Mouse (Mus musculus): ENCODE data around the gene Prn. TPM values are rescaled to one million over a fixed set of nuclear protein-coding genes. Genes with fewer than 3 reads are reported as not detected.

The Prn gene
- polyA plus RNA-seq, 1 experiment, result not detected

- H3K27ac ChIP-seq (ENCODE audit: insufficient read depth, low read length), result no peak overlapping the region
- no peak overlapping the region for H3K4me3 ChIP-seq (ENCODE audit: insufficient read depth, low read length)
- TF ChIP-seq CTCF (IDR thresholded peaks at IDR 0.05; ENCODE audit: extremely low read depth, insufficient read depth, low read length) (no peak), POLR2A (IDR thresholded peaks at IDR 0.05; ENCODE audit: extremely low read depth, insufficient read depth, low read length) (no peak)
- peaks cover 7% of the 10 kb centered on the region for H3K4me1 ChIP-seq (ENCODE audit: control insufficient read depth, insufficient read depth, low read length)
Measured at GRCm38 (mm10) chr2:131883136-131883535, 26.6 kb upstream of the Prn start.

- Histone ChIP-seq H3K4me3 (ENCODE audit: insufficient read depth, low read length) (no peak overlapping the region), H3K4me1 (ENCODE audit: control insufficient read depth, insufficient read depth, low read length) (peaks cover 9% of the 10 kb centered on the region), H3K27ac (ENCODE audit: insufficient read depth, low read length) (no peak overlapping the region)
- TF ChIP-seq POLR2A (IDR thresholded peaks at IDR 0.05; ENCODE audit: extremely low read depth, insufficient read depth, low read length), result no peak
- no peak for TF ChIP-seq CTCF (IDR thresholded peaks at IDR 0.05; ENCODE audit: extremely low read depth, insufficient read depth, low read length)
Measured at GRCm38 (mm10) chr2:131886503-131887160, 23.1 kb upstream of the Prn start.

GRCm38 (mm10) chr2:131888233-131888632, 21.5 kb upstream of the Prn start:
- no peak for TF ChIP-seq POLR2A (IDR thresholded peaks at IDR 0.05; ENCODE audit: extremely low read depth, insufficient read depth, low read length)
- TF ChIP-seq CTCF (IDR thresholded peaks at IDR 0.05; ENCODE audit: extremely low read depth, insufficient read depth, low read length), result no peak
- no peak overlapping the region for H3K4me3 ChIP-seq (ENCODE audit: insufficient read depth, low read length)

GRCm38 (mm10) chr2:131892534-131892933, 17.2 kb upstream of the Prn start:
- Histone ChIP-seq H3K4me1 (ENCODE audit: control insufficient read depth, insufficient read depth, low read length) (peaks cover 2% of the 10 kb centered on the region; the same call in 1 of the 2 replicates), H3K4me3 (ENCODE audit: insufficient read depth, low read length) (no peak overlapping the region), H3K27ac (ENCODE audit: insufficient read depth, low read length) (no peak overlapping the region; the same call in 1 of the 2 replicates)
- TF ChIP-seq CTCF (IDR thresholded peaks at IDR 0.05; ENCODE audit: extremely low read depth, insufficient read depth, low read length) (no peak), POLR2A (IDR thresholded peaks at IDR 0.05; ENCODE audit: extremely low read depth, insufficient read depth, low read length) (no peak)

More at GRCm38 (mm10) chr2:131888233-131888632, 21.5 kb upstream of the Prn start:
- H3K4me1 ChIP-seq (ENCODE audit: control insufficient read depth, insufficient read depth, low read length), result peaks cover 5% of the 10 kb centered on the region
- H3K27ac ChIP-seq (ENCODE audit: insufficient read depth, low read length), result no peak overlapping the region

GRCm38 (mm10) chr2:131895106-131895505, 14.7 kb upstream of the Prn start:
- TF ChIP-seq POLR2A (IDR thresholded peaks at IDR 0.05; ENCODE audit: extremely low read depth, insufficient read depth, low read length), result no peak
- no peak for TF ChIP-seq CTCF (IDR thresholded peaks at IDR 0.05; ENCODE audit: extremely low read depth, insufficient read depth, low read length)
- Histone ChIP-seq H3K4me1 (ENCODE audit: control insufficient read depth, insufficient read depth, low read length) (no peaks in the 10 kb centered on the region), H3K27ac (ENCODE audit: insufficient read depth, low read length) (no peak overlapping the region), H3K4me3 (ENCODE audit: insufficient read depth, low read length) (no peak overlapping the region)

GRCm38 (mm10) chr2:131896011-131896410, 13.7 kb upstream of the Prn start:
- no peak overlapping the region for H3K27ac ChIP-seq (ENCODE audit: insufficient read depth, low read length)
- no peaks in the 10 kb centered on the region for H3K4me1 ChIP-seq (ENCODE audit: control insufficient read depth, insufficient read depth, low read length)
- H3K4me3 ChIP-seq (ENCODE audit: insufficient read depth, low read length), result no peak overlapping the region
- no peak for TF ChIP-seq POLR2A (IDR thresholded peaks at IDR 0.05; ENCODE audit: extremely low read depth, insufficient read depth, low read length)
- TF ChIP-seq CTCF (IDR thresholded peaks at IDR 0.05; ENCODE audit: extremely low read depth, insufficient read depth, low read length), result no peak

- H3K27ac ChIP-seq (ENCODE audit: insufficient read depth, low read length), result no peak overlapping the region
- TF ChIP-seq POLR2A (IDR thresholded peaks at IDR 0.05; ENCODE audit: extremely low read depth, insufficient read depth, low read length), result no peak
- TF ChIP-seq CTCF (IDR thresholded peaks at IDR 0.05; ENCODE audit: extremely low read depth, insufficient read depth, low read length), result no peak
- H3K4me1 ChIP-seq (ENCODE audit: control insufficient read depth, insufficient read depth, low read length), result no peaks in the 10 kb centered on the region
- no peak overlapping the region for H3K4me3 ChIP-seq (ENCODE audit: insufficient read depth, low read length)
Measured at GRCm38 (mm10) chr2:131897336-131898109, 12.2 kb upstream of the Prn start.

- Histone ChIP-seq H3K4me3 (ENCODE audit: insufficient read depth, low read length) (no peak overlapping the region), H3K4me1 (ENCODE audit: control insufficient read depth, insufficient read depth, low read length) (no peaks in the 10 kb centered on the region), H3K27ac (ENCODE audit: insufficient read depth, low read length) (no peak overlapping the region)
- TF ChIP-seq POLR2A (IDR thresholded peaks at IDR 0.05; ENCODE audit: extremely low read depth, insufficient read depth, low read length) (no peak), CTCF (IDR thresholded peaks at IDR 0.05; ENCODE audit: extremely low read depth, insufficient read depth, low read length) (no peak)
Measured at GRCm38 (mm10) chr2:131902423-131902822, 7.3 kb upstream of the Prn start.

- Histone ChIP-seq H3K4me1 (ENCODE audit: control insufficient read depth, insufficient read depth, low read length) (no peaks in the 10 kb centered on the region), H3K27ac (ENCODE audit: insufficient read depth, low read length) (no peak overlapping the region), H3K4me3 (ENCODE audit: insufficient read depth, low read length) (no peak overlapping the region)
- TF ChIP-seq POLR2A (IDR thresholded peaks at IDR 0.05; ENCODE audit: extremely low read depth, insufficient read depth, low read length) (no peak), CTCF (IDR thresholded peaks at IDR 0.05; ENCODE audit: extremely low read depth, insufficient read depth, low read length) (no peak)
Measured at GRCm38 (mm10) chr2:131902867-131903266, 6.9 kb upstream of the Prn start.

GRCm38 (mm10) chr2:131905025-131905424, 4.7 kb upstream of the Prn start:
- no peak overlapping the region for H3K4me3 ChIP-seq (ENCODE audit: insufficient read depth, low read length)
- TF ChIP-seq POLR2A (IDR thresholded peaks at IDR 0.05; ENCODE audit: extremely low read depth, insufficient read depth, low read length), result no peak
- no peak for TF ChIP-seq CTCF (IDR thresholded peaks at IDR 0.05; ENCODE audit: extremely low read depth, insufficient read depth, low read length)
- H3K27ac ChIP-seq (ENCODE audit: insufficient read depth, low read length), result no peak overlapping the region
- H3K4me1 ChIP-seq (ENCODE audit: control insufficient read depth, insufficient read depth, low read length), result no peaks in the 10 kb centered on the region
